Mouse (Mus musculus): ENCODE data around the gene Slc12a5. TPM values are rescaled to one million over a fixed set of nuclear protein-coding genes. Genes with fewer than 3 reads are reported as not detected.
A peak's percentile ranks its signal among the peaks of the same experiment; 100 is the strongest.

Gene Slc12a5
- total and polyA plus RNA-seq, 2 experiments from 2014 or later: 71.0 to 257 TPM

- H3K9ac ChIP-seq (replicated peaks; ENCODE audit: low read length): peak within 1 kb of the TSS; percentile 85
- H3K4me2 ChIP-seq (ENCODE audit: low read depth, low read length): peak within 1 kb of the TSS; percentile 73
- ATAC-seq (peak; percentile 98), DNase-seq (ENCODE audit: low spot score) (peak; percentile 99)
- under 1% methylated on average over 88 of the region's 111 CpGs for WGBS
- H3K36me3 ChIP-seq (ENCODE audit: insufficient read depth, low read length): no peaks in the 10 kb centered on the region
- H3K27me3 ChIP-seq (ENCODE audit: insufficient read depth, low read length): no peaks in the 10 kb centered on the region
- H3K27ac ChIP-seq: peak within 1 kb of the TSS; percentile 92
- no peak; the same call in 1 of the 2 replicates for TF ChIP-seq CTCF (IDR thresholded peaks at IDR 0.05; ENCODE audit: low read depth)
- H3K4me1 ChIP-seq (ENCODE audit: insufficient read depth, low read length): peaks cover 13% of the 10 kb centered on the region; the same call in 1 of the 2 replicates
- peak within 1 kb of the TSS; percentile 77 for H3K4me3 ChIP-seq (ENCODE audit: low read length)
- no peaks in the 10 kb centered on the region for H3K9me3 ChIP-seq (ENCODE audit: low read length)
Measured at GRCm38 (mm10) chr2:165034131-165035057, 73.8 kb downstream of the Slc12a5 start, which contains the start of gene Ncoa5. TSS of gene Ncoa5 (minus strand) at chr2:165034867.

- H3K27me3 ChIP-seq (ENCODE audit: insufficient read depth, low read length): no peaks in the 10 kb centered on the region
- 6% methylated on average over 5 of the region's 5 CpGs for WGBS
- ATAC-seq: no peak
Measured at GRCm38 (mm10) chr2:165035058-165035431, 74.4 kb downstream of the Slc12a5 start.

GRCm38 (mm10) chr2:165037415-165037814, 76.8 kb downstream of the Slc12a5 start:
- DNase-seq (ENCODE audit: low spot score) (no peak), ATAC-seq (no peak)
- Histone ChIP-seq H3K9ac (replicated peaks; ENCODE audit: low read length) (no peak overlapping the region), H3K4me1 (ENCODE audit: insufficient read depth, low read length) (peaks cover 12% of the 10 kb centered on the region; the same call in 1 of the 2 replicates), H3K27ac (no peak overlapping the region), H3K9me3 (ENCODE audit: low read length) (no peaks in the 10 kb centered on the region), H3K4me2 (ENCODE audit: low read depth, low read length) (no peak overlapping the region), H3K27me3 (ENCODE audit: insufficient read depth, low read length) (no peaks in the 10 kb centered on the region), H3K4me3 (ENCODE audit: low read length) (no peak overlapping the region), H3K36me3 (ENCODE audit: insufficient read depth, low read length) (no peaks in the 10 kb centered on the region)
- no peak for TF ChIP-seq CTCF (IDR thresholded peaks at IDR 0.05; ENCODE audit: low read depth)
- 62% methylated on average over 4 of the region's 4 CpGs for WGBS

More at GRCm38 (mm10) chr2:165035058-165035431, 74.4 kb downstream of the Slc12a5 start:
- Histone ChIP-seq H3K36me3 (ENCODE audit: insufficient read depth, low read length) (no peaks in the 10 kb centered on the region), H3K4me3 (ENCODE audit: low read length) (peak overlapping the region; percentile 77), H3K4me2 (ENCODE audit: low read depth, low read length) (peak overlapping the region; percentile 73), H3K27ac (peak overlapping the region; percentile 92), H3K9me3 (ENCODE audit: low read length) (no peaks in the 10 kb centered on the region), H3K4me1 (ENCODE audit: insufficient read depth, low read length) (peaks cover 13% of the 10 kb centered on the region; the same call in 1 of the 2 replicates), H3K9ac (replicated peaks; ENCODE audit: low read length) (peak overlapping the region; percentile 85)
- no peak for TF ChIP-seq CTCF (IDR thresholded peaks at IDR 0.05; ENCODE audit: low read depth)
- DNase-seq (ENCODE audit: low spot score): no peak

- 86% methylated on average over 5 of the region's 5 CpGs for WGBS
- no peak overlapping the region for H3K27ac ChIP-seq
Measured at GRCm38 (mm10) chr2:165042126-165042525, 81.5 kb downstream of the Slc12a5 start.

GRCm38 (mm10) chr2:165043090-165043636, 82.6 kb downstream of the Slc12a5 start:
- WGBS: 3% methylated on average over 17 of the region's 17 CpGs
- H3K4me1 ChIP-seq (ENCODE audit: insufficient read depth, low read length): peaks cover 7% of the 10 kb centered on the region; the same call in 1 of the 2 replicates
- no peaks in the 10 kb centered on the region for H3K36me3 ChIP-seq (ENCODE audit: insufficient read depth, low read length)
- peak; percentile 71 for ATAC-seq
- no peaks in the 10 kb centered on the region for H3K27me3 ChIP-seq (ENCODE audit: insufficient read depth, low read length)
- H3K27ac ChIP-seq: peak overlapping the region; percentile 45
- peak overlapping the region; percentile 46 for H3K4me2 ChIP-seq (ENCODE audit: low read depth, low read length)
- peak; percentile 17; the same call in 1 of the 2 replicates for TF ChIP-seq CTCF (IDR thresholded peaks at IDR 0.05; ENCODE audit: low read depth)
- H3K9ac ChIP-seq (replicated peaks; ENCODE audit: low read length): 0 out of 2 replicates have a peak overlapping the region, but pooled peaks have one; percentile 21
- peak; percentile 54 for DNase-seq (ENCODE audit: low spot score)
- H3K9me3 ChIP-seq (ENCODE audit: low read length): no peaks in the 10 kb centered on the region
- 0 out of 2 replicates have a peak overlapping the region, but pooled peaks have one; percentile 14 for H3K4me3 ChIP-seq (ENCODE audit: low read length)

More at GRCm38 (mm10) chr2:165042126-165042525, 81.5 kb downstream of the Slc12a5 start:
- H3K36me3 ChIP-seq (ENCODE audit: insufficient read depth, low read length): no peaks in the 10 kb centered on the region
- no peaks in the 10 kb centered on the region for H3K9me3 ChIP-seq (ENCODE audit: low read length)
- no peak overlapping the region for H3K4me3 ChIP-seq (ENCODE audit: low read length)
- peaks cover 7% of the 10 kb centered on the region; the same call in 1 of the 2 replicates for H3K4me1 ChIP-seq (ENCODE audit: insufficient read depth, low read length)
- ATAC-seq (no peak), DNase-seq (ENCODE audit: low spot score) (no peak)
- no peaks in the 10 kb centered on the region for H3K27me3 ChIP-seq (ENCODE audit: insufficient read depth, low read length)
- no peak for TF ChIP-seq CTCF (IDR thresholded peaks at IDR 0.05; ENCODE audit: low read depth)
- no peak overlapping the region for H3K9ac ChIP-seq (replicated peaks; ENCODE audit: low read length)
- H3K4me2 ChIP-seq (ENCODE audit: low read depth, low read length): no peak overlapping the region

GRCm38 (mm10) chr2:165043729-165044128, 83.1 kb downstream of the Slc12a5 start:
- Histone ChIP-seq H3K36me3 (ENCODE audit: insufficient read depth, low read length) (no peaks in the 10 kb centered on the region), H3K4me3 (ENCODE audit: low read length) (no peak overlapping the region), H3K27ac (0 out of 2 replicates have a peak overlapping the region, but pooled peaks have one; percentile 45), H3K9ac (replicated peaks; ENCODE audit: low read length) (no peak overlapping the region), H3K27me3 (ENCODE audit: insufficient read depth, low read length) (no peaks in the 10 kb centered on the region), H3K4me1 (ENCODE audit: insufficient read depth, low read length) (peaks cover 7% of the 10 kb centered on the region; the same call in 1 of the 2 replicates), H3K4me2 (ENCODE audit: low read depth, low read length) (peak overlapping the region; percentile 46; the same call in 1 of the 2 replicates), H3K9me3 (ENCODE audit: low read length) (no peaks in the 10 kb centered on the region)
- peak; percentile 16; the same call in 1 of the 2 replicates for ATAC-seq
- no peak for TF ChIP-seq CTCF (IDR thresholded peaks at IDR 0.05; ENCODE audit: low read depth)
- 39% methylated on average over 2 of the region's 2 CpGs for WGBS
- no peak for DNase-seq (ENCODE audit: low spot score)

Data from hindbrain, postnatal 0 days (tissue).